Mouse (Mus musculus) left cerebral cortex, adult 9 months (tissue): ENCODE measurements at regions not wholly inside any gene's neighbourhood (a gene's known extent, or its start where the extent isn't known, plus 50 kb on each side); places are given as distances from the start of the nearest gene placed in this dataset.

Experiments used
- DNase-seq, 2 experiments: peaks; one replicate each; pipeline ENCODE4 v3.0.0; 2022; ENCODE audit warnings: low spot score in 2 of 2

GRCm38 (mm10) chr16:77537351-77537750, 64.5 kb downstream of the Gm11146 start:
- DNase-seq = no peak

GRCm38 (mm10) chr16:77536746-77537145, 65.1 kb downstream of the Gm11146 start:
- DNase-seq = peak; percentile 9 to 46

- peak in 1 of 2 experiments; percentile 19 for DNase-seq
These were observed 65.6 kb downstream of the Gm11146 start for GRCm38 (mm10) chr16:77536314-77536713.

- no peak for DNase-seq
These were observed 66.9 kb downstream of the Gm11146 start for GRCm38 (mm10) chr16:77535021-77535420.

GRCm38 (mm10) chr16:77531596-77531995, 70.3 kb downstream of the Gm11146 start:
- no peak for DNase-seq

GRCm38 (mm10) chr16:77527951-77528350, 73.9 kb downstream of the Gm11146 start:
- DNase-seq = no peak

- DNase-seq = no peak
These were observed 87.3 kb downstream of the Gm11146 start for GRCm38 (mm10) chr16:77514606-77515005.

- no peak for DNase-seq
These were observed 98.3 kb downstream of the Gm11146 start for GRCm38 (mm10) chr16:77503556-77503955.

GRCm38 (mm10) chr16:77502916-77503315, 99.0 kb downstream of the Gm11146 start:
- no peak for DNase-seq

- DNase-seq = peak in 1 of 2 experiments; percentile 11
These were observed 99.9 kb downstream of the Gm11146 start for GRCm38 (mm10) chr16:77502026-77502425.

GRCm38 (mm10) chr16:77500981-77501380, 100.9 kb downstream of the Gm11146 start:
- DNase-seq = peak in 1 of 2 experiments; percentile 10

GRCm38 (mm10) chr16:77500413-77500812, 101.5 kb downstream of the Gm11146 start:
- peak in 1 of 2 experiments; percentile 15 for DNase-seq

- DNase-seq = peak; percentile 40 to 78
These were observed 102.2 kb downstream of the Gm11146 start for GRCm38 (mm10) chr16:77499537-77500301.

GRCm38 (mm10) chr16:77495310-77495709, 106.6 kb downstream of the Gm11146 start:
- no peak for DNase-seq

GRCm38 (mm10) chr16:77494042-77494441, 107.9 kb downstream of the Gm11146 start:
- DNase-seq = no peak

GRCm38 (mm10) chr16:77488155-77488554, 113.7 kb downstream of the Gm11146 start:
- DNase-seq = no peak

- no peak for DNase-seq
These were observed 122.1 kb downstream of the Gm11146 start for GRCm38 (mm10) chr16:77479812-77480211.

- DNase-seq = no peak
These were observed 130.0 kb downstream of the Gm11146 start for GRCm38 (mm10) chr16:77471868-77472267.

GRCm38 (mm10) chr16:77469903-77470302, 132.0 kb downstream of the Gm11146 start:
- peak in 1 of 2 experiments; percentile 20 for DNase-seq

- DNase-seq = no peak
These were observed 132.5 kb downstream of the Gm11146 start for GRCm38 (mm10) chr16:77469328-77469875.

- no peak for DNase-seq
These were observed 134.7 kb downstream of the Gm11146 start for GRCm38 (mm10) chr16:77467216-77467615.

GRCm38 (mm10) chr16:77464623-77465022, 137.3 kb downstream of the Gm11146 start:
- no peak for DNase-seq

GRCm38 (mm10) chr16:77461922-77462321, 140.0 kb downstream of the Gm11146 start:
- no peak for DNase-seq
